Mouse (Mus musculus) lung, postnatal 36 days (tissue): ENCODE data around the gene Inip.

Experiments
- DNase-seq: peaks from one replicate; pipeline ENCODE4 v3.0.0; 2022; ENCODE audit warnings: mixed read lengths

Gene Inip

GRCm38 (mm10) chr4:59767717-59768116, 33.7 kb downstream of the Inip start:
- no peak for DNase-seq

GRCm38 (mm10) chr4:59765385-59766005, 35.9 kb downstream of the Inip start:
- peak; percentile 48 for DNase-seq

DNA sequence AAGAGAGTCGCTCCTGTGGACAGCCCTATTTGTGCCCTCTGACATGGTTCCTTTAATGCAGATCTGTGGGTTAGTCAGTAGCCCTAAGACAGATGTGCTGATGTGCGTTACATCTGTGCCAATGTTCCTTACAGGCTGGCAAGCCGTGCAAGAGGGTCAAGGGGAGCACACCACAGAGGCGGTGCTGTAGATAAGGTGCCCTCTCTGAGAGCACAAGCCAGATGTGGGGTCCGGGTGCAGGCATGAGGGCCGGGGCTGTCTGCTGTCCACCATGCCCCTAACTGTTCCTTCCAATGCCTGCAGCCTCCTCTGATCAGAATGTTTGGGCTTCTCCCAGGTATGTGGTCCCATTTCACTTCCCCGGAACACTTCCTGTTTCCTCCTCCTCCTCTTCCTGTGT, 36.4 kb downstream of the Inip start:
- DNase-seq = no peak

DNA sequence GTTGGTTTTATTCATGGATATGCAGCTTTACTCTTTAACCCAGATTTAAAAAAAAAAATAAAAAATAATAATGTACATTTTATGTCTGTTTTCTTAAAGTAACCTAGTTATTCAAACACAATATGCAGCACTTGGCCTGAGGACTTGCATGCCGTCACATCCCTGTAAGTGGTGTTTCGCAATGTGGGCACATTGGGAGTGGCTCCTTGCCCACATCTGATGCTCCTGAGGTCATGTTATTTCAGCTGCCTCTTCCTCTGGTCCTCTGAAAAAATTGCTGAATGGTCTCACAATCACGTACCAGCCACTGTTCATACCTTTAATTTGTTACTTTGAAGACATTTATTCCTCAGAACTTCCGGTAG, 40.0 kb downstream of the Inip start:
- DNase-seq = peak; percentile 83

- peak; percentile 67 for DNase-seq
Observed at GRCm38 (mm10) chr4:59760636-59761364, 40.6 kb downstream of the Inip start.

DNA sequence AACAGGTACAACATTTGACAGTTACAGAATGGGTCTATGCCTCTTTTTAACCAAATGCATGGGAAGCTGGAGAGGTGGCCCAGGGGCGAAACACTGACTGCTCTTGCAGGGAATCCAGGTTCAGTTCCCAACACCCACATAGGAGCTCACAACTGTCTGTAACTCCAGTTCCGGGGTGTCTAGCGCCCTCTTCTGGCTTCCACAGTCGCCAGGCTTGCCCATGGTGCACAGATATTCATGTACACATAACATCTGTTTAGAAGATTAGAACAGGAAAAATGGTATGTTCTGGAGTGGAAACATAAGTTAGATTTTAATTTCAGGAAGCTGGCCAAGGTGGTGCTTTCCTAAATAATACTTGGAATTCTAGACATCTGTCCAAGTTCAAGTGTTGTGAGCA, 41.4 kb downstream of the Inip start:
- DNase-seq = no peak

DNA sequence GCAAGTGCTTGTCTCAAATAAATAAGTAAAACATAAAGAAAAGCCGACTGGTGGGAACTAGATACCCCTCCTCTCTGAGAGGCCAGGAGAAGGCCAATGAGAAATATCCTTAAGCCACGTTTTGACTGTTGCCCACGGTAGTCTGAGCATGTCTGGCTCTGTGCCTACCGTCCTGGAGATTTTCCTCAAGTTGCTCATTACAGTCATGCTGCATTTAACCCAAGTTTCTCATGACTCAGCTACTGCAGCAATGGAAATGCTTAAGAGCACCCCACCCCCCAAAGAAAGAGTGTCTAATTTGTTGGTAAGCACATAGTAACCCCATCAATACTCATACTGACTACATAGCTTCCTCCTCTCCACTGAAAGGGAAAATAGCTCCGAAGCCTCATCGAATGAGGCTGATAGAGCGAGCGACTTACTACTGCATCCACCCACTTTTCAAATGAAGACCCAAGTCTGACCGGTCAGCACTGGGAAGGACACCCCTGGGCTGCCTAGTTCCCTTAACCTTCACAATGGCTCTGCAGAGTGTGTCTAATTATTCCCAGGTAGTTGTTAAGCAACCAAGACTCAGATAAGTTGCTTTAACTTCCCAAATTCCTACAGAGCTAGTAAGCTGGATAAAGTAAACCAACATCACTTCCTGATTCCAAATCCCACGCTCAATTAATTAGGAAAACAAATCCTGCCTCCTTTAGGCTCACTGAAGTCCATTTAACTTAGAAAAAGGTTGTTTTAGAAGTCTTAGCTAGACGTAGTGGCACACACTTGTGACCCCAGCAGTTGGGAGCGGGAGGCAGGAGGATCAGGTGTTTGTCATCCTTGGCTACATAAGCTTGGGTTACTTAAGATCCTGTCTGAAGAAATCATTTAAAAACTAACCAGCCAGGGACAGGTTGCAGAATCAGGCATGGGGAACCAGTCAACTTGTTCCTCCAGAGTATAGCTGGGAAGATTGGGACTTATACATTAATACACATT, 43.6 kb downstream of the Inip start:
- DNase-seq = no peak

- peak; percentile 71 for DNase-seq
Observed at GRCm38 (mm10) chr4:59756332-59757082, 44.9 kb downstream of the Inip start.

DNA sequence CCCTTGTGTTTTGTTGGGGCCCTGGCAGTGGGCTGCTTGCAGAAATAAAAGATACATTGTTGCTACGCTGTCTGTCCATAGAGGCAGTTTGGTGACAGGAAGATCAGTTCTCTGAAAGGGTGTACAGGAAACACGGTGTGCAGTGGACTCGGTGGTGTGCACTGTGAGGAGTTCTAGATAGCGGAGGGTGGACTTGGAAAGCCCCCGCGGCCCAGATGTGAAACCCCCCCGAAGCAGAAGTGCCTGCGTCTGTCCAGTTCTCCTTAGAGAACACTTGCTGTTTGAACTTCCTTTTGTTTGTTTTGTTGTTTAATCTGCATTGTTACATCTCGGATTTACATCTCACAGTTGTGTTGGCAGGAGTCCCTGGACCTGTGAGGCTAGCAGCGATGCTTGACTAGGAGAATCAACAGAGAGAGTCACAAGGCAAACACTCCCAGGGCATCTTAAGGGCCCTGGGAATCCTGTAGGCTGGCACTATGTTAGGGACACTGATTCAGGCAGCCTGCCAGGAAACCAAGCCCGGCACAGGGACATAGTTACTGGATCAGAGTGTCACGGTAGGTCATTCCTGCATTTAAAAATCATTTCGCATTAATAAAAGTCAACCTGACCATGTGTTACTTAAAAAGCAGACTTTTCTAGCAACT, 47.8 kb downstream of the Inip start:
- peak; percentile 84 for DNase-seq

GRCm38 (mm10) chr4:59739882-59740281, 61.5 kb downstream of the Inip start:
- no peak for DNase-seq

DNA sequence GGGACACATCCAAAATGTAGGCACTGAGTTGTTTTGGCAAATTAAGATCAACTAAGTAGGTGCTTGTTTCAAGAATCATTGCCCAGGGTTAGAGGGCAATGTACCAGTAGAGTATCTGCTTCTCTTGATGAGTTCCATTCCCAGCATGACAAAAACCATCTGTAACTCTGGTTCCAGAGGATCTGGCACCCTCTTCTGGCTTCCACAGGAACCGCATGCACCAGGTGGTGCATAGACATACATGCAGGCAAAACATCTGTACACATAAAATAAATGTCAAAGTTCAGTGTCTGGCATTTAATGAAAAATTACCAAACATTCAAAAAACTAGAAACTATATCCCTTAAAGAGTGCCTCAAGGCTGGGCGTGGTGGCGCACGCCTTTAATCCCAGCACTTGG, 62.1 kb downstream of the Inip start:
- no peak for DNase-seq

- DNase-seq = no peak
Observed at GRCm38 (mm10) chr4:59731544-59731943, 69.8 kb downstream of the Inip start.

DNA sequence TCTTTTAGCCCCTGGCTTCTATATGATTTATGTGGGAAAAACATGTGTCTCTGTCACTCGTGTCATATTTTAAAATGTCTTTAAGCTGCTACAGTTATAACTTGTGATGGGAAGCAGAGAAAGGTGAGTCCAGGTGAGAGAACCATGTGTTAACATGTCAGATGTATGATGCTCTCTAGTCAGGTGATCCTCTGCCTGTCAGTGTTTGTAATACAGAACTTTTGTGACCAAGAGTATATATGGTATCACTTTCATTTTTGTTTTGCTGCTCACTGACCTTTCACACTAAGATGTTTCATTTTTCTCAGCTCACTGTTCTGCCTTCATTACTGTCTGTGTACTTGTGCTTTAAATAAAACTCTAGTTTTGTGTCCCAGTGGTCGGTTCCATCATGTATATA, 72.5 kb downstream of the Inip start:
- no peak for DNase-seq

DNA sequence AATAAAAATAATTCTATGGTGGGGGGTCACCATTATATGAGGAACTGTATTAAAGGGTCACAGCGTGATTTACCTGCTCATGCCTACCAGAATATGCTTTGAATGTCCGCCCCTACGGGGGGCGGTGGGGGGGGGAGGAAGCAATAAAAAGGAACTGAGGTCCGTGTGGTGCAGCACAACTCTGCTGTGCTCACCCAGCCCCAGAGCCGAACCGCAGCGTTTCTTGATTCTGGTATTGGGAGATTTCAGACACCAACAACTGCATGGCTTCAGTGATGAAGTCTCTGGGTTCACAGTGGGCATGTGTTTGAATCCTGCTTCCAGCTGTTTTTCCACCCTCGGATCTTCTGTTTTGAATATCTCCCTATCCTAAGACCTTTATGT, 73.5 kb downstream of the Inip start:
- no peak for DNase-seq

- no peak for DNase-seq
Observed at GRCm38 (mm10) chr4:59727187-59727877, 74.1 kb downstream of the Inip start.

GRCm38 (mm10) chr4:59726501-59726900, 74.9 kb downstream of the Inip start:
- peak; percentile 14 for DNase-seq

GRCm38 (mm10) chr4:59725579-59725978, 75.8 kb downstream of the Inip start:
- no peak for DNase-seq

DNA sequence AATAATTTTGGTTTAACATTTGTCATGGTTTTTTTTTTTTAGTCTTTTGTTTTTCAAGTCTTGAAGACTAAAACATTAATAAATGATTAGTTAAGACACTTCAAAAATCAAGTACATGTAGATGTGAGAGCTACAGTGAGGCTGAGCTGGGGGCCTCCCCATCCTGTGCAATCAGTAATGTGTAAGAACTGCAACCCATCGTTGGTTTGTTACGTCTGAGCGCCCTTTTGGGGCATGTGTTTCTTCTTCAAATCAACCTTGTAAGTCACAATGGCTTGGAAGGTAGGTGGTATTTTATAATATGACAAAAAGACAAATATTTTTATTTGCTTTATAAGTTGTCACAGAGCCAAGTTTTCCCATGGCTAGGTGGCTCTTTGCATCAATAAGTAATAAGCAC, 79.6 kb downstream of the Inip start:
- no peak for DNase-seq
